Mouse (Mus musculus): ENCODE results near the gene Tcp11l2.

DNA sequence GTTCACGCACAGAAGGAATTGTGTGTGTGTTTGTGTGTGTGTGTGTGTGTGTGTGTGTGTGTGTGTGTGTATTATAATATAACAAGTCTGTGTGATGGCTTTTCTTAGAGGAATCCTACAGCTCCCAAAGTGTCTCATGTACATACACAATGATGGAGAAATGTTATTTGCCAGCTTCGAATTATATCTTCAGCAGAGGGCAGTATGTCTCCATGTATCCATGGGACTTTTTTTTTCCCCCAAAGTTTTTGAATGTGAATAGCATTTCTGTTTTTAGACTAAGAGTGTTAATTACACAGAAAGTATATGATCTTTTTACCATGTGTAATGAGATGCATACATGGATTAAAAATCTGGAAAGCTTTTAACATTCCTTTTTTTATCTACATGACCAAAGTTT lies 65.2 kb downstream of the Tcp11l2 start:
- TF ChIP-seq CTCF (IDR thresholded peaks at IDR 0.05; ENCODE audit: control insufficient read depth, insufficient read depth, insufficient replicate concordance, low read depth, low read length) (no peak), POLR2A (IDR thresholded peaks at IDR 0.05; ENCODE audit: control insufficient read depth, low read depth, low read length) (no peak)
